Mouse (Mus musculus): ENCODE measurements around the gene Myo1e. TPM values are rescaled to one million over a fixed set of nuclear protein-coding genes. Genes with fewer than 3 reads are reported as not detected.

The Myo1e gene
- polyA plus RNA-seq, 1 experiment from 2014 or later, result 15.7 TPM

- WGBS, result 58% methylated on average over 3 of the region's 3 CpGs
- TF ChIP-seq EP300 (optimal IDR thresholded peaks at IDR 0.05), result no peak
- no peak for TF ChIP-seq CTCF (IDR thresholded peaks at IDR 0.05; ENCODE audit: low read depth)
- ATAC-seq (ENCODE audit: low FRiP score, low TSS enrichment), result peak; percentile 82
Measured at GRCm38 (mm10) chr9:70318601-70319000, 111.5 kb downstream of the Myo1e start.

GRCm38 (mm10) chr9:70324336-70324735 lies 117.2 kb downstream of the Myo1e start:
- Histone ChIP-seq H3K4me3 (ENCODE audit: low read depth, low read length) (no peak overlapping the region), H3K9me3 (ENCODE audit: control insufficient read depth, low read length) (no peaks in the 10 kb centered on the region), H3K4me2 (replicated peaks; ENCODE audit: low read depth) (no peak overlapping the region), H3K27me3 (ENCODE audit: control insufficient read depth, insufficient read depth, low read length) (no peaks in the 10 kb centered on the region), H3K4me1 (replicated peaks; ENCODE audit: control insufficient read depth, insufficient read depth) (no peaks in the 10 kb centered on the region), H3K27ac (replicated peaks) (no peak overlapping the region), H3K9ac (ENCODE audit: low read length) (no peak overlapping the region), H3K36me3 (ENCODE audit: control insufficient read depth, insufficient read depth, low read length) (peaks cover 10% of the 10 kb centered on the region; the same call in 1 of the 2 replicates)
- no peak for DNase-seq (ENCODE audit: low spot score)
- 86% methylated on average over 4 of the region's 4 CpGs for WGBS
- no peak for ATAC-seq (ENCODE audit: low FRiP score, low TSS enrichment)
- TF ChIP-seq CTCF (IDR thresholded peaks at IDR 0.05; ENCODE audit: low read depth) (peak; percentile 52), EP300 (optimal IDR thresholded peaks at IDR 0.05) (no peak)

More at GRCm38 (mm10) chr9:70318601-70319000, 111.5 kb downstream of the Myo1e start:
- DNase-seq (ENCODE audit: low spot score), result no peak
- Histone ChIP-seq H3K4me1 (replicated peaks; ENCODE audit: control insufficient read depth, insufficient read depth) (no peaks in the 10 kb centered on the region), H3K27ac (replicated peaks) (no peak overlapping the region), H3K4me3 (ENCODE audit: low read depth, low read length) (no peak overlapping the region), H3K27me3 (ENCODE audit: control insufficient read depth, insufficient read depth, low read length) (no peaks in the 10 kb centered on the region), H3K4me2 (replicated peaks; ENCODE audit: low read depth) (no peak overlapping the region), H3K36me3 (ENCODE audit: control insufficient read depth, insufficient read depth, low read length) (no peaks in the 10 kb centered on the region), H3K9me3 (ENCODE audit: control insufficient read depth, low read length) (no peaks in the 10 kb centered on the region), H3K9ac (ENCODE audit: low read length) (no peak overlapping the region)

GRCm38 (mm10) chr9:70325880-70326595 lies 118.9 kb downstream of the Myo1e start:
- Histone ChIP-seq H3K36me3 (ENCODE audit: control insufficient read depth, insufficient read depth, low read length) (peaks cover 10% of the 10 kb centered on the region; the same call in 1 of the 2 replicates), H3K27me3 (ENCODE audit: control insufficient read depth, insufficient read depth, low read length) (no peaks in the 10 kb centered on the region), H3K9me3 (ENCODE audit: control insufficient read depth, low read length) (no peaks in the 10 kb centered on the region), H3K4me1 (replicated peaks; ENCODE audit: control insufficient read depth, insufficient read depth) (no peaks in the 10 kb centered on the region), H3K9ac (ENCODE audit: low read length) (no peak overlapping the region), H3K4me2 (replicated peaks; ENCODE audit: low read depth) (no peak overlapping the region), H3K4me3 (ENCODE audit: low read depth, low read length) (no peak overlapping the region), H3K27ac (replicated peaks) (no peak overlapping the region)
- ATAC-seq (ENCODE audit: low FRiP score, low TSS enrichment) (no peak), DNase-seq (ENCODE audit: low spot score) (no peak)
- TF ChIP-seq EP300 (optimal IDR thresholded peaks at IDR 0.05) (no peak), CTCF (IDR thresholded peaks at IDR 0.05; ENCODE audit: low read depth) (no peak)
- WGBS, result 47% methylated on average over 8 of the region's 8 CpGs

- H3K9me3 ChIP-seq (ENCODE audit: control insufficient read depth, low read length), result no peaks in the 10 kb centered on the region
- no peak for TF ChIP-seq EP300 (optimal IDR thresholded peaks at IDR 0.05)
- no peak for TF ChIP-seq CTCF (IDR thresholded peaks at IDR 0.05; ENCODE audit: low read depth)
- no peak overlapping the region for H3K4me3 ChIP-seq (ENCODE audit: low read depth, low read length)
- no peak overlapping the region for H3K4me2 ChIP-seq (replicated peaks; ENCODE audit: low read depth)
- H3K27ac ChIP-seq (replicated peaks), result no peak overlapping the region
- H3K36me3 ChIP-seq (ENCODE audit: control insufficient read depth, insufficient read depth, low read length), result peaks cover 16% of the 10 kb centered on the region; the same call in 1 of the 2 replicates
- 53% methylated on average over 5 of the region's 5 CpGs for WGBS
- H3K27me3 ChIP-seq (ENCODE audit: control insufficient read depth, insufficient read depth, low read length), result no peaks in the 10 kb centered on the region
- H3K9ac ChIP-seq (ENCODE audit: low read length), result no peak overlapping the region
- no peaks in the 10 kb centered on the region for H3K4me1 ChIP-seq (replicated peaks; ENCODE audit: control insufficient read depth, insufficient read depth)
- ATAC-seq (ENCODE audit: low FRiP score, low TSS enrichment), result no peak
- no peak for DNase-seq (ENCODE audit: low spot score)
Measured at GRCm38 (mm10) chr9:70328193-70328841, 121.2 kb downstream of the Myo1e start.

DNA sequence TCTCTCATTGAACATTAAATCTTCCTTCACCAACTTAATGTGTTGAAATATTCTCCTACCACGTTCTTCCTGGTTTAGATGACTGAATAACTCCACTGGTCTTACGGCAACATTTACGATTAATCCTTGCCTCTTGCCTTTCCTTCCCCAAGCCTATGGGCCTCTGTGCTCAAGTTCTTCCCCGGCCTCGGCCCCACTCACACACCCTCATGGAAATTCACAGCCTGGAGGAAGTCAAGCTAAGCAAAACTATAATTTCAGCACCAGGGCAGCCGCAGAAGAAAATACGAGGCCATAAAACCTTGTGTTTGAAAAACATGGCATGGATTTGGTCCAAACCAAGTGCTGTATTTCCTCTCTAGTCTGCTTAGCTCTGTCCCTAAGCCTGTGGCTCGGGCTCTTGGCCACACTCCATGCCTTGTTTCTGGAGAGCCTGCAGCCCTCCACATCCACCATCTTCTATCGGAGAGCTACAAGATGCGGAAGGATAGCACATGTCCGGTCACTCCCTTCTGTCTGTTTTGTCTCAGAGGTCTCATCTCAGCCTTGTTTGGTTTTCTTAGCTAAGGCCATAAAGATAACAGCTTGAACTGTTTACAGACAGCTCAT lies 124.7 kb downstream of the Myo1e start:
- peak overlapping the region; percentile 20; the same call in 1 of the 2 replicates for H3K27ac ChIP-seq (replicated peaks)
- 48% methylated on average over 11 of the region's 11 CpGs for WGBS
- no peaks in the 10 kb centered on the region for H3K27me3 ChIP-seq (ENCODE audit: control insufficient read depth, insufficient read depth, low read length)
- H3K4me3 ChIP-seq (ENCODE audit: low read depth, low read length), result no peak overlapping the region
- DNase-seq (ENCODE audit: low spot score) (no peak), ATAC-seq (ENCODE audit: low FRiP score, low TSS enrichment) (no peak)
- H3K9me3 ChIP-seq (ENCODE audit: control insufficient read depth, low read length), result no peaks in the 10 kb centered on the region
- H3K9ac ChIP-seq (ENCODE audit: low read length), result no peak overlapping the region
- TF ChIP-seq CTCF (IDR thresholded peaks at IDR 0.05; ENCODE audit: low read depth) (no peak), EP300 (optimal IDR thresholded peaks at IDR 0.05) (no peak)
- H3K36me3 ChIP-seq (ENCODE audit: control insufficient read depth, insufficient read depth, low read length), result peaks cover 15% of the 10 kb centered on the region; the same call in 1 of the 2 replicates
- no peak overlapping the region for H3K4me2 ChIP-seq (replicated peaks; ENCODE audit: low read depth)
- no peaks in the 10 kb centered on the region for H3K4me1 ChIP-seq (replicated peaks; ENCODE audit: control insufficient read depth, insufficient read depth)

Data from stomach, postnatal 0 days (tissue).